Mouse (Mus musculus): ENCODE data around the gene Vwa2.

Vwa2 gene

DNA sequence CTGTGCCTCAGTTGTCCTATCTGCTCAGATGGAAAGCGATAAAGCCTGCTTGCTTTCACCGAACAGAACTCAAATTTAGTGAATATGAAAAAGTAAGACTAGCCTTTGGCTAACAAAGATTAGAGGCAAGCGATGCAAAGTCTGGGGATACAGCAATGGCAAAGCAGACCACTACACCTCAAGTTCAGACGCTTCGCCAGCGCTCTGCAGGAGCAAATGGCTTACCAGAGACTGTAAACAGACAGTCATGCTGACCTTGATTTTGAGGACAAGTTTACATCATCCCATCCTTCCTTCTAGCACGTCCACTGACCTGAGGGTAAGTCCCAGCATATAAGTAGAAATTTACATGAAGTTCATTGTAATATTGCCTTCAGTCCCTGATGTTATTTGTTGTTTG is 72.2 kb downstream of the Vwa2 start:
- in situ Hi-C loops (cut with MboI; ENCODE audit: unreplicated experiment in 2 of 2), result no loop called here

GRCm38 (mm10) chr19:56946727-56947126 is 72.7 kb downstream of the Vwa2 start:
- in situ Hi-C loops (cut with MboI; ENCODE audit: unreplicated experiment in 2 of 2), result no loop called here

DNA sequence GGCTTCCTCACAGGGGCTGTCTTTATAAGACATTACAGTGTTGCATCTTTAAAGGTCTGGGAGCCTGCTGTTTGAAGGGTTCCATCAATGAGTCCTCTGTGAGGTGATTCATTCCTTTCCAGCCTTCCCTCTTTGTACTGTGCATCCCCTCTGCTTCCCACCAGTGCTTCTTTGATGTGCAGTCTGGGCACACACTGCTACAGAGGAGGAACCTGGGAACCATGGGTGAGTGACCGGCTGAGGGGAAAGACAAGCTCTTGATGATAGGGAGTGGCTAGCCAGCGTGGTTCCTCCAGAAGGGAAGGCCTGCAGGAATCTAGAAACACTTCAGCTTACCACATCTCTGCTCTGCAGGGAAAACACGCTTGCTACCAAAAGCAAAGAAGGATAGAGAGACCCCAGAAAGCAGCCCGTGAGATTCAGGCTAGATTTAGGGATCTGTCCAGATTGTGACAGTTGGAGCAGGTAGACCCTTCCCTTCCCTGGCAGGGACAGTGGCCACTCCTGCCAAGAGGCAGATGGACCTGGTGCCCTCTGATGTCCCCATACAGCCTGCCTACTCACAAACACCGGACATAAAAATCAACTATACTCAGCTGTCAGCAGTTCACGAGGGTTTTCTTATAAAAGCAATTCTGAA is 74.0 kb downstream of the Vwa2 start:
- in situ Hi-C loops (cut with MboI; ENCODE audit: unreplicated experiment in 2 of 2), result no loop called here

- in situ Hi-C loops (cut with MboI; ENCODE audit: unreplicated experiment in 2 of 2), result no loop called here
These were observed 75.8 kb downstream of the Vwa2 start for GRCm38 (mm10) chr19:56949868-56950267.

DNA sequence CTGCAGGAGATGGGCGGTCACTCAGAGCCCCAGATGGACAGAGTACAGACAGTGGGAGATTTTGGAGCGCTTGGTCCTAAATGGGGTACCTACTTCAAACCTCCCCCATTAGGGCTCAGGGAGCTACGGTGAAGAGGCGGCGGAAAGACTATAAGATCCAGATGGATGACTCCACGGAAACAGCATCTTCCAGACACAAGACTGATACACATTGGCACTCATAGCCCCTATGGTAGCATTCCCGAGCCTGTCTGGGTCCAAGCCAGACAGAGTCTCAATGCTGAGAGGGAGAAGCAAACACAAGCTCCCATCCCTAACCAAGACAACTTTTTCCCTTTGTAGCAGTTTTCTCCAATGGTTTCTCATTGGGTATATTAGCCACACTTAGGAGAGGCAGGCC is 76.8 kb downstream of the Vwa2 start:
- in situ Hi-C loops (cut with MboI; ENCODE audit: unreplicated experiment in 2 of 2), result no loop called here

GRCm38 (mm10) chr19:56953856-56954255 is 79.8 kb downstream of the Vwa2 start:
- in situ Hi-C loops (cut with MboI; ENCODE audit: unreplicated experiment in 2 of 2), result no loop called here

- in situ Hi-C loops (cut with MboI; ENCODE audit: unreplicated experiment in 2 of 2), result no loop called here
These were observed 80.8 kb downstream of the Vwa2 start for GRCm38 (mm10) chr19:56954857-56955256.

GRCm38 (mm10) chr19:56955568-56956513 is 81.8 kb downstream of the Vwa2 start:
- in situ Hi-C loops (cut with MboI; ENCODE audit: unreplicated experiment in 2 of 2), result no loop called here

DNA sequence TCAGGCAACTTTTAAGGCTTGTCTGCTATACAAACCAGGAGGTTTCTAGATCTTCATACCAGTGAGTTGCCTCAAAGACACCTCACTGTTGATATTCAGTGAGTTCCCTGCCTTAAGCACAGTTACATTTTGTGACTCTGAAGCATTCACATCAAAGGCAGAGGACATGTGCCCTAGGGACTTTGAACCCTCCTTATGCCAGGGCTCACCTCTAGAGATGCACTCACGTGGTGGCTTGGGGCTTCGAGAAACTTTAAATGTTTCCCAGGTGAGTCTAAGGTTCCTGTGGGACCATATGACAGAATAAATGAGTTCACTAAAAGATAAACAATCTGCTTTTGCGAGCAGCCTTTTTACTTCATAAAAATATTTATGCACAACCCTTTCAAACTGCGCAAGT is 84.0 kb downstream of the Vwa2 start:
- in situ Hi-C loops (cut with MboI; ENCODE audit: unreplicated experiment in 2 of 2), result no loop called here

- in situ Hi-C loops (cut with MboI; ENCODE audit: unreplicated experiment in 2 of 2), result no loop called here
These were observed 84.6 kb downstream of the Vwa2 start for GRCm38 (mm10) chr19:56958582-56959021.

DNA sequence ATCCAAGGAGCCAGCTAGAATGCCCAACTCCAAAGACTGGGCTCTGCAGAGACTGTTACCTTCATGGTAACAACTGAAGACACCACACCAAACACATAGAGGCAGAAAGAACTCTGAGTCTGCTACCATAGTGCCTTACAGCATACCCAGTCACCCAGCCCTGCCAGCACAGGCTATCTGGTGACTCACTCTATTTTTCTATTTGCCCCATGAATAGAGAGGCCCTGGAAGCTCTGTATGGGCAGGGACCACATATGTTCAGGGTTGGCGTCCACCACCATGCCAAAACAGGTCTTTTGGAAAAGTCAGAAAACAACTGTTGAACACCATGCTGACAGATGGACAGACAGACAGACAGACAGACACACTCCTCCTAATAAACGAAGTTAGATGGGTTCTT is 85.0 kb downstream of the Vwa2 start:
- in situ Hi-C loops (cut with MboI; ENCODE audit: unreplicated experiment in 2 of 2), result no loop called here

- in situ Hi-C loops (cut with MboI; ENCODE audit: unreplicated experiment in 2 of 2), result no loop called here
These were observed 85.6 kb downstream of the Vwa2 start for GRCm38 (mm10) chr19:56959601-56960000.

All from v-Abl transformed pro-B cells (cell line).